Mouse (Mus musculus) intestine, embryonic 16.5 days (tissue): ENCODE data around the gene Ctc1. TPM values are rescaled to one million over a fixed set of nuclear protein-coding genes. Genes with fewer than 3 reads are reported as not detected.

Source experiments
- ATAC-seq: fragments of 200-750 bp; cut with Nextera tagmentation; 2 replicates; pipeline ENCODE4 v1.8.0; 2017; ENCODE audit warnings: moderate TSS enrichment, moderate library complexity
- H3K27ac ChIP-seq: fragments of 300-500 bp; sonication (generic); 2 replicates; pipeline ENCODE4 v1.5.1; 2014; ENCODE audit warnings: mild to moderate bottlenecking, low read length
- H3K27me3 ChIP-seq: fragments of 300-500 bp; sonication (generic); replicated peaks from 2 replicates; pipeline ENCODE4 v1.6.1; 2014; ENCODE audit warnings: low read length, control low read depth, mixed read lengths; ENCODE audit not compliant: control insufficient read depth, insufficient read depth
- H3K36me3 ChIP-seq: fragments of 300-500 bp; sonication (generic); 2 replicates; pipeline ENCODE4 v1.6.1; 2014; ENCODE audit warnings: low read length, control low read depth; ENCODE audit not compliant: control insufficient read depth, insufficient read depth
- H3K4me1 ChIP-seq: fragments of 300-500 bp; sonication (generic); 2 replicates; pipeline ENCODE4 v1.6.1; 2014; ENCODE audit warnings: low read length, control low read depth, mixed read lengths; ENCODE audit not compliant: control insufficient read depth, insufficient read depth
- H3K4me2 ChIP-seq: fragments of 300-500 bp; sonication (generic); 2 replicates; pipeline ENCODE4 v1.6.1; 2014; ENCODE audit warnings: low read depth, low read length, control low read depth
- H3K4me3 ChIP-seq: fragments of 300-500 bp; sonication (generic); 2 replicates; pipeline ENCODE4 v1.5.1; 2014; ENCODE audit warnings: mild to moderate bottlenecking, low read length
- H3K9ac ChIP-seq: fragments of 300-500 bp; sonication (generic); 2 replicates; pipeline ENCODE4 v1.6.1; 2014; ENCODE audit warnings: low read depth, low read length
- H3K9me3 ChIP-seq: fragments of 300-500 bp; sonication (generic); 2 replicates; pipeline ENCODE4 v1.6.1; 2016; ENCODE audit warnings: low read length, control low read depth; ENCODE audit not compliant: control insufficient read depth
- WGBS: fragments of 180-500 bp; shearing (Covaris S2); extraction: QIAGEN DNeasy Blood & Tissue Kit; methylation state at CpG from one replicate; pipeline ENCODE4 v1.1.7; 2014; 5-methylcytosine and 5-hydroxymethylcytosine counted together
- microRNA-seq: library from miRNA; unstranded; fragments of <30 nt; microRNA quantifications from one replicate; pipeline ENCODE4, GENCODE M21; 2016
- polyA plus RNA-seq: library from polyadenylated mRNA; unstranded; fragments of >200 nt; fragmentation: Nextera tagmentation; extraction: Ambion mirVana; gene quantifications from 2 replicates; pipeline ENCODE4 v1.2.1, GENCODE M21; 2015

Ctc1 gene
- polyA plus RNA-seq, 1 experiment from 2014 or later = 38.5 TPM

- WGBS = 61% methylated on average over 6 of the region's 6 CpGs
- Histone ChIP-seq H3K27ac (no peak overlapping the region), H3K36me3 (no peaks in the 10 kb centered on the region), H3K4me3 (no peak overlapping the region), H3K27me3 (no peaks in the 10 kb centered on the region), H3K9ac (no peak overlapping the region), H3K4me1 (peaks cover 7% of the 10 kb centered on the region; the same call in 1 of the 2 replicates), H3K9me3 (no peaks in the 10 kb centered on the region), H3K4me2 (no peak overlapping the region)
- ATAC-seq = no peak
These were observed 62.3 kb downstream of the Ctc1 start for GRCm38 (mm10) chr11:69078041-69078440.

GRCm38 (mm10) chr11:69078805-69079438 lies 63.2 kb downstream of the Ctc1 start:
- no peak for ATAC-seq
- H3K4me1 ChIP-seq = peaks cover 7% of the 10 kb centered on the region; the same call in 1 of the 2 replicates
- H3K27me3 ChIP-seq = no peaks in the 10 kb centered on the region
- H3K9ac ChIP-seq = no peak overlapping the region
- H3K36me3 ChIP-seq = no peaks in the 10 kb centered on the region
- WGBS = 65% methylated on average over 5 of the region's 5 CpGs
- H3K9me3 ChIP-seq = no peaks in the 10 kb centered on the region
- H3K4me2 ChIP-seq = no peak overlapping the region
- no peak overlapping the region for H3K27ac ChIP-seq
- no peak overlapping the region for H3K4me3 ChIP-seq

GRCm38 (mm10) chr11:69080102-69080854 lies 64.6 kb downstream of the Ctc1 start:
- no peak overlapping the region for H3K4me2 ChIP-seq
- WGBS = 75% methylated on average over 15 of the region's 15 CpGs

GRCm38 (mm10) chr11:69080855-69081222 lies 65.1 kb downstream of the Ctc1 start:
- 86% methylated on average over 8 of the region's 8 CpGs for WGBS
- no peak for ATAC-seq
- Histone ChIP-seq H3K4me2 (no peak overlapping the region), H3K4me3 (no peak overlapping the region), H3K27ac (no peak overlapping the region), H3K4me1 (no peaks in the 10 kb centered on the region), H3K9me3 (no peaks in the 10 kb centered on the region), H3K9ac (no peak overlapping the region), H3K27me3 (no peaks in the 10 kb centered on the region), H3K36me3 (no peaks in the 10 kb centered on the region)

More at GRCm38 (mm10) chr11:69080102-69080854, 64.6 kb downstream of the Ctc1 start:
- H3K27me3 ChIP-seq = no peaks in the 10 kb centered on the region
- no peak overlapping the region for H3K9ac ChIP-seq
- peak overlapping the region; percentile 14; the same call in 1 of the 2 replicates for H3K27ac ChIP-seq
- no peaks in the 10 kb centered on the region for H3K9me3 ChIP-seq
- no peaks in the 10 kb centered on the region for H3K36me3 ChIP-seq
- no peaks in the 10 kb centered on the region for H3K4me1 ChIP-seq
- peak; percentile 83 for ATAC-seq
- no peak overlapping the region for H3K4me3 ChIP-seq

- H3K4me3 ChIP-seq = no peak overlapping the region
- 83% methylated on average over 7 of the region's 7 CpGs for WGBS
- H3K27ac ChIP-seq = no peak overlapping the region
- no peaks in the 10 kb centered on the region for H3K9me3 ChIP-seq
- no peak overlapping the region for H3K4me2 ChIP-seq
- no peaks in the 10 kb centered on the region for H3K27me3 ChIP-seq
- no peak for ATAC-seq
- H3K4me1 ChIP-seq = no peaks in the 10 kb centered on the region
- H3K9ac ChIP-seq = no peak overlapping the region
- no peaks in the 10 kb centered on the region for H3K36me3 ChIP-seq
These were observed 65.9 kb downstream of the Ctc1 start for GRCm38 (mm10) chr11:69081613-69082012.

- Histone ChIP-seq H3K27ac (no peak overlapping the region), H3K9me3 (no peaks in the 10 kb centered on the region), H3K4me2 (no peak overlapping the region), H3K4me1 (peaks cover 27% of the 10 kb centered on the region), H3K36me3 (no peaks in the 10 kb centered on the region), H3K27me3 (no peaks in the 10 kb centered on the region), H3K9ac (no peak overlapping the region), H3K4me3 (no peak overlapping the region)
- no peak for ATAC-seq
- WGBS = 56% methylated on average over 6 of the region's 6 CpGs
These were observed 69.9 kb downstream of the Ctc1 start for GRCm38 (mm10) chr11:69085608-69086007.

Small RNAs within 50 kb of the gene (microRNA-seq; reads per million reads assigned to microRNA genes)
- gene Mir3062 = 2.0 reads per million

Other genes starting within 250 kb of the Ctc1 start
- 70.4 and 73.6 TPM in 2 replicates for gene Ndel1, start 144.1 kb upstream of the Ctc1 start, polyA plus RNA-seq
- gene Rnf222, start 127.4 kb upstream of the Ctc1 start, polyA plus RNA-seq = 0.34 and 0.54 TPM in 2 replicates
- gene Rpl26, start 114.3 kb upstream of the Ctc1 start, polyA plus RNA-seq = 784 and 889 TPM in 2 replicates
- not detected in 2 replicates for gene Odf4, start 88.8 kb upstream of the Ctc1 start, polyA plus RNA-seq
- gene Arhgef15, start 58.4 kb upstream of the Ctc1 start, polyA plus RNA-seq = 8.3 and 9.0 TPM in 2 replicates
- 3.5 and 3.8 TPM in 2 replicates for gene Slc25a35, start 47.8 kb upstream of the Ctc1 start, polyA plus RNA-seq
- 48.2 and 56.7 TPM in 2 replicates for gene Rangrf, start 40.7 kb upstream of the Ctc1 start, polyA plus RNA-seq
- gene Pfas, start 7.5 kb upstream of the Ctc1 start, polyA plus RNA-seq = 20.5 and 22.5 TPM in 2 replicates
- gene Aurkb, start 29.7 kb downstream of the Ctc1 start, polyA plus RNA-seq = 114 and 139 TPM in 2 replicates
- gene Borcs6, start 43.8 kb downstream of the Ctc1 start, polyA plus RNA-seq = 8.0 and 8.6 TPM in 2 replicates
- gene Tmem107, start 54.9 kb downstream of the Ctc1 start, polyA plus RNA-seq = 38.6 and 44.8 TPM in 2 replicates
- 65.8 TPM in 2 replicates for gene Vamp2, start 72.6 kb downstream of the Ctc1 start, polyA plus RNA-seq
- gene Per1, start 79.3 kb downstream of the Ctc1 start, polyA plus RNA-seq = 13.6 and 13.7 TPM in 2 replicates
- gene Hes7, start 104.5 kb downstream of the Ctc1 start, polyA plus RNA-seq = 0.29 and 0.33 TPM in 2 replicates
- 0.11 and 0.29 TPM in 2 replicates for gene 9130213A22Rik, start 106.7 kb downstream of the Ctc1 start, polyA plus RNA-seq
- 0.31 and 0.45 TPM in 2 replicates for gene Aloxe3, start 110.0 kb downstream of the Ctc1 start, polyA plus RNA-seq
- gene Alox12b, start 141.1 kb downstream of the Ctc1 start, polyA plus RNA-seq = 0.33 and 0.38 TPM in 2 replicates
- gene Alox8, start 181.9 kb downstream of the Ctc1 start, polyA plus RNA-seq = 0.13 and 0.15 TPM in 2 replicates
- 0.02 and 0.07 TPM in 2 replicates for gene Gucy2e, start 221.1 kb downstream of the Ctc1 start, polyA plus RNA-seq